37 mouse cellular contexts compared by ENCODE assay signal in genomic region chr4:107318646-107319045, GRCm38 (mm10). TPM values are rescaled to one million over a fixed set of nuclear protein-coding genes. Genes with fewer than 3 reads are reported as not detected.
"Had no signal": no experiment of that assay in that cellular context is flagged by ENCODE, and none has a peak within 500 bp of the region (broad histone marks: within the 10 kb centered on the region; RNA-seq: fewer than 3 reads in every experiment).

No protein-coding gene starts in this region.

- DNase-seq: gastrocnemius, adult 2 months; gastrocnemius, postnatal 10 days; gastrocnemius, postnatal 25 days; heart, adult 18-20 months; heart, postnatal 10 days; heart, postnatal 4 days; kidney, adult 18-20 months; kidney, adult 8-10 months; kidney, postnatal 10 days; kidney, postnatal 25 days; layer of hippocampus, adult 9-11 months; layer of hippocampus, postnatal 36 days; left cerebral cortex, postnatal 4 days had no signal

- ATAC-seq: hindbrain, embryonic 16.5 days; inflammation-experienced regulatory T-cells, adult 6 months; intestine, embryonic 15.5 days; intestine, postnatal 0 days had no signal

RNA-seq across cellular contexts. Expression of gene Dio1, which starts 11.7 kb away (rescaled TPM):
- total RNA-seq: gastrocnemius, postnatal 25 days; gastrocnemius, postnatal 4 days; granulocyte monocyte progenitor cell, adult 5-6 weeks; heart, adult 18-20 months; heart, adult 8-10 months; heart, postnatal 10 days; heart, postnatal 25 days; heart, postnatal 4 days; layer of hippocampus, adult 18-20 months; layer of hippocampus, adult 8-10 months; layer of hippocampus, postnatal 14 days; layer of hippocampus, postnatal 36 days; left cerebral cortex, adult 18-20 months; left cerebral cortex, adult 8-10 months; left cerebral cortex, postnatal 10 days; left cerebral cortex, postnatal 25 days; left cerebral cortex, postnatal 4 days had no signal
- polyA plus RNA-seq: frontal cortex, adult 2 months; heart, embryonic 10.5 days; heart, embryonic 12.5 days; heart, embryonic 14.5 days; hindbrain, embryonic 10.5 days; hindbrain, embryonic 12.5 days; hindbrain, embryonic 14.5 days; hindbrain, embryonic 16.5 days; inflammation-experienced regulatory T-cells, adult 6 months; limb, embryonic 11.5 days; limb, embryonic 13.5 days had no signal
